Mouse (Mus musculus): ENCODE data around the gene Kcnd3. TPM values are rescaled to one million over a fixed set of nuclear protein-coding genes. Genes with fewer than 3 reads are reported as not detected.

The Kcnd3 gene
- total and polyA plus RNA-seq, 2 experiments from 2014 or later = 7.5 to 48.9 TPM

DNA sequence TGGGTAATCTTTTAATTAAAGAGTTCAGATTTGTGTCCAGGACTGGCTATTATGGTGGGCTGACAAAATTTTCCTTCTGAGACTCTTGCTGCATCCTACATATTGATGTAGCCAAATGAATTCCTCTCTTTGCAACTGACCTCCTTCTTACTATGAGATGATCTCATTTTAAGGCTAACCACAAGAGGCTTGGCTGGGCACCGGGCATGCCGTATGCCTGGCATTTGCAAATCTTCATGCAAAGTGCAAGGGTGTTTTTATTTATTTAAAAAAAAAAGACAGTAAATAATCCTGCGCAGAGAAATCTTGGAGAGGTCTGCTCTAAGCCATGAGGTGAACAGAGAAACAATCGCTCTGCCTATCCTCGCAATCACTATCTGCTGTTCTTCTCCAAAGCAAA, 41.3 kb upstream of the Kcnd3 start:
- TF ChIP-seq CTCF (IDR thresholded peaks at IDR 0.05; ENCODE audit: low read depth) = no peak
- ATAC-seq = no peak
- no peak overlapping the region for H3K4me2 ChIP-seq (ENCODE audit: low read depth)
- no peaks in the 10 kb centered on the region for H3K4me1 ChIP-seq (ENCODE audit: insufficient read depth)
- DNase-seq = no peak
- no peak overlapping the region for H3K9ac ChIP-seq
- 97% methylated on average over 5 of the region's 5 CpGs for whole genome bisulfite sequencing
- no peaks in the 10 kb centered on the region for H3K36me3 ChIP-seq (ENCODE audit: insufficient read depth)
- H3K9me3 ChIP-seq (ENCODE audit: low read length) = no peaks in the 10 kb centered on the region
- H3K4me3 ChIP-seq (ENCODE audit: low read depth, low read length) = no peak overlapping the region
- no peak overlapping the region for H3K27ac ChIP-seq (ENCODE audit: low read depth, low read length)
- no peaks in the 10 kb centered on the region for H3K27me3 ChIP-seq (ENCODE audit: insufficient read depth, low read length)

DNA sequence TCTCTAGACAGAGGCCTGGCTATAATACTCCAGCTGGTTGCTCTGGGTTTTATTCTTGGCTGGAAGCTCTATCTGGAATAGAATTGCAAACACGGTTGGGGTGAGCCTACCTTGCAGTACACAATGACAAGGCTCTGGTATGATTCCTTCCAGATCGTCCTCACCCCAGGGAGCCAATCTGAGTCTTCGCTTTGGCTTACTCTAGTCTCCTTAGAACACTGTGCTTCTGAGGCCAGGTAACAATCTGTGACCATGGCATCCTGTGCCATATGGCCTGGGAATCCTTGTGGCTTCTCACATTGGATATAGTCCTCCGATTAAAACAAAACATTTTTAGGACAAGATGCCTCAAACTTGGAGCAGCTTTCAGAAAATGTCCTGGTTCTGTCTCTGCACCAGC, 40.4 kb upstream of the Kcnd3 start:
- Histone ChIP-seq H3K27ac (ENCODE audit: low read depth, low read length) (no peak overlapping the region), H3K9ac (no peak overlapping the region), H3K4me3 (ENCODE audit: low read depth, low read length) (no peak overlapping the region), H3K9me3 (ENCODE audit: low read length) (no peaks in the 10 kb centered on the region), H3K36me3 (ENCODE audit: insufficient read depth) (no peaks in the 10 kb centered on the region), H3K27me3 (ENCODE audit: insufficient read depth, low read length) (no peaks in the 10 kb centered on the region), H3K4me1 (ENCODE audit: insufficient read depth) (no peaks in the 10 kb centered on the region), H3K4me2 (ENCODE audit: low read depth) (no peak overlapping the region)
- whole genome bisulfite sequencing = 83% methylated on average over 4 of the region's 4 CpGs
- no peak for TF ChIP-seq CTCF (IDR thresholded peaks at IDR 0.05; ENCODE audit: low read depth)
- DNase-seq = no peak
- ATAC-seq = no peak

DNA sequence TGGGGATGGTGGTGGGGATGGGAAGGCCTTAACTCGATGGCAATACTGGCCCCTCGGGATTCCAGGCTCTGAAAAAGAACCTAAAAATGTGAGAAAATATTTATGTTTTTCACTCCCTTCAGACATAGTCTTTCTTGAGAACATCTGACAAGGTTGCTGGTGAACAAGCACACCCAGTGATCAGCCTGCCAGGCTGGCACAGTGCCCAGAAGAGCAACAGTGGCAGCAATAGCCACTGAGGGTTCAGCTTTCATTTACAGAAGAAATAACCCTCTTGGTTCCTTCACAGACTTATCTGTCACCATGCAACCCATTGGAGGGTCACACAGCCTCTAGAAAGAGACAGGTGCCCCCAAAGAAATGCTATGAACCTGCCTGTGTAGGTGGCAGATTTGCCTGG, 39.9 kb upstream of the Kcnd3 start:
- Histone ChIP-seq H3K27ac (ENCODE audit: low read depth, low read length) (no peak overlapping the region), H3K9ac (no peak overlapping the region), H3K36me3 (ENCODE audit: insufficient read depth) (no peaks in the 10 kb centered on the region), H3K9me3 (ENCODE audit: low read length) (no peaks in the 10 kb centered on the region), H3K4me1 (ENCODE audit: insufficient read depth) (no peaks in the 10 kb centered on the region), H3K4me3 (ENCODE audit: low read depth, low read length) (no peak overlapping the region), H3K27me3 (ENCODE audit: insufficient read depth, low read length) (no peaks in the 10 kb centered on the region), H3K4me2 (ENCODE audit: low read depth) (no peak overlapping the region)
- ATAC-seq (no peak), DNase-seq (peak; percentile 33)
- 61% methylated on average over 2 of the region's 2 CpGs for WGBS
- TF ChIP-seq CTCF (IDR thresholded peaks at IDR 0.05; ENCODE audit: low read depth) = no peak

DNA sequence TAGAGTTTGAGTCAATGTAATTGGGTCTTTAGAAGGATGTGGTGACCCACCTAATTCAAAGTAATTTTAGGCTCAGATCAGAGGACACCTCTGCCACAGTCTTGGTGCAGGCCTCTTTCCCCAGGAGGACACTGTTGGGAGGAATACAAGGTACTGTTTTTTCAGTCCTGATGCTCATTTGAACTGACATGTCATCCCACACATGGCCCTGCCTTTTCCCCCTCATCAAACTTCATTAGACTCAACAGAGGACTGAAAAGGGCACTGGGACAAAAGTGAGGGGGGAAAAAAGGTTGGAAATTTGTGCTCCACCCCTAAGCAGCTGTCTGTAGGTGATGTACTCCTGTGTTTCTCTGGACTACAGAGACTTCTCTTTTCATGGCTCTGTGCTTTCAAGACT, 39.4 kb upstream of the Kcnd3 start:
- no peak for TF ChIP-seq CTCF (IDR thresholded peaks at IDR 0.05; ENCODE audit: low read depth)
- Histone ChIP-seq H3K27me3 (ENCODE audit: insufficient read depth, low read length) (no peaks in the 10 kb centered on the region), H3K27ac (ENCODE audit: low read depth, low read length) (no peak overlapping the region), H3K4me1 (ENCODE audit: insufficient read depth) (no peaks in the 10 kb centered on the region), H3K9me3 (ENCODE audit: low read length) (no peaks in the 10 kb centered on the region), H3K9ac (no peak overlapping the region), H3K4me3 (ENCODE audit: low read depth, low read length) (no peak overlapping the region), H3K4me2 (ENCODE audit: low read depth) (no peak overlapping the region), H3K36me3 (ENCODE audit: insufficient read depth) (no peaks in the 10 kb centered on the region)
- ATAC-seq (no peak), DNase-seq (no peak)

DNA sequence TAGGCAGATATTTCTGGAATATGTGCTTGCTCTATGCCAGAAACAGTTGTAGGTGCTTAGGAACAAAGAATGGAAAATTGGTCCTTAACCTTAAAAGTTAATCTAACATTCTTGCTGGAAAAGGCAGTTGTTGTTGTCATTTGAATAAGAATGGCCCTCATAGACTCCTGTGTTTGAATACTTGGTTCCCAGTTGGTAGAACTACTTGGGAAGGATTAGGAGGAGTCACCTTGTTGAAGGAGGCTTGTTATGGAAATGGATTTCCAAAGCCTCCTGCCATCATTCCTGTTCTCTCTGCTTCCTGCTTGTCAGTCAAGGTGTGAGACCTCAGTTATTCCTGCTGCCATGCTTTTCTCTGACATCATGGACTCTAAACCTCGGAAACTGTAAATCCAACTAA, 33.7 kb upstream of the Kcnd3 start:
- H3K27me3 ChIP-seq (ENCODE audit: insufficient read depth, low read length) = no peaks in the 10 kb centered on the region
- ATAC-seq (no peak), DNase-seq (no peak)
- H3K4me3 ChIP-seq (ENCODE audit: low read depth, low read length) = no peak overlapping the region
- no peak overlapping the region for H3K4me2 ChIP-seq (ENCODE audit: low read depth)
- no peak overlapping the region for H3K27ac ChIP-seq (ENCODE audit: low read depth, low read length)
- no peak overlapping the region for H3K9ac ChIP-seq
- no peaks in the 10 kb centered on the region for H3K36me3 ChIP-seq (ENCODE audit: insufficient read depth)
- H3K9me3 ChIP-seq (ENCODE audit: low read length) = no peaks in the 10 kb centered on the region
- H3K4me1 ChIP-seq (ENCODE audit: insufficient read depth) = no peaks in the 10 kb centered on the region
- WGBS = 100% methylated on average over 1 of the region's 1 CpGs
- TF ChIP-seq CTCF (IDR thresholded peaks at IDR 0.05; ENCODE audit: low read depth) = no peak

DNA sequence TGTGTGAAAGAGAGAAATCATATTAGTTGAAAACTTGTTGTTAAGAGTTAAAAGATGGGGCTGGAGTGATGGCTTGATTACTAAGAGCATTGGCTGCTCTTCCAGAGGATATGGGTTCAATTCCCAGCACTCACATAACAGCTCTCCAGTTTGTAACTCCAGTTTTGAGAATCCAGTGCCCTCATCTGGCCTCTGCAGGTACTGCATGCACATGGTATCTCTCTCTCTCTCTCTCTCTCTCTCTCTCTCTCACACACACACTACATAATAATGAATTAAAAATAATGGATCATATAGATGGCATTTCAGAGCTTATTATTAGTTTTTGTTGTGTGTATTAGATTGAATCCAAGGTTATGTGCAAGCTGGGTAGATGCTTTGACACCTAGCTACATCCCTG, 29.7 kb upstream of the Kcnd3 start:
- H3K9me3 ChIP-seq (ENCODE audit: low read length) = no peaks in the 10 kb centered on the region
- ATAC-seq (no peak), DNase-seq (no peak)
- no peaks in the 10 kb centered on the region for H3K36me3 ChIP-seq (ENCODE audit: insufficient read depth)
- H3K4me3 ChIP-seq (ENCODE audit: low read depth, low read length) = no peak overlapping the region
- no peaks in the 10 kb centered on the region for H3K4me1 ChIP-seq (ENCODE audit: insufficient read depth)
- no peak overlapping the region for H3K4me2 ChIP-seq (ENCODE audit: low read depth)
- no peak overlapping the region for H3K9ac ChIP-seq
- H3K27ac ChIP-seq (ENCODE audit: low read depth, low read length) = no peak overlapping the region
- H3K27me3 ChIP-seq (ENCODE audit: insufficient read depth, low read length) = no peaks in the 10 kb centered on the region
- TF ChIP-seq CTCF (IDR thresholded peaks at IDR 0.05; ENCODE audit: low read depth) = peak; percentile 31; the same call in 1 of the 2 replicates

DNA sequence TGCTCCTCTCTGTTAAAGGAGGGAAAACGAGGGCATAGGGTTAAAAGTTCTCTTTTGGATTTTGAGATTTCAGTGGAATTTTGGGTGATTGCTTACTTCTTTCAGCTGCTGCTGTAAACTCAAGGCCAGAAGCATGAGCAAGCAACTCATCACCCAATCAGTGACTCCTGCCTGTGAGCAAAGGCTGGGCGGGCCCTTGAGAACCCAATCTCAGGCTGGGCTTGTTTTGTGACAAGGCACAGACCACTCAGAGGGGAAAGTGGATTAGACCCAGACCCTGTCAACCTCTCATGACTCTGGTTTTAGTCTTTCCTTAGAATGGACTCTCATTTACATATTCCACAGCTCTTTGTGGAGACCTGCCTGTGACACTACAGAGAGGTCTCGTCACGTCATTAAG, 28.7 kb upstream of the Kcnd3 start:
- DNase-seq (no peak), ATAC-seq (no peak)
- Histone ChIP-seq H3K4me1 (ENCODE audit: insufficient read depth) (no peaks in the 10 kb centered on the region), H3K27ac (ENCODE audit: low read depth, low read length) (no peak overlapping the region), H3K36me3 (ENCODE audit: insufficient read depth) (no peaks in the 10 kb centered on the region), H3K4me3 (ENCODE audit: low read depth, low read length) (no peak overlapping the region), H3K4me2 (ENCODE audit: low read depth) (no peak overlapping the region), H3K9me3 (ENCODE audit: low read length) (no peaks in the 10 kb centered on the region), H3K9ac (no peak overlapping the region), H3K27me3 (ENCODE audit: insufficient read depth, low read length) (no peaks in the 10 kb centered on the region)
- WGBS = 67% methylated on average over 4 of the region's 4 CpGs
- no peak for TF ChIP-seq CTCF (IDR thresholded peaks at IDR 0.05; ENCODE audit: low read depth)

DNA sequence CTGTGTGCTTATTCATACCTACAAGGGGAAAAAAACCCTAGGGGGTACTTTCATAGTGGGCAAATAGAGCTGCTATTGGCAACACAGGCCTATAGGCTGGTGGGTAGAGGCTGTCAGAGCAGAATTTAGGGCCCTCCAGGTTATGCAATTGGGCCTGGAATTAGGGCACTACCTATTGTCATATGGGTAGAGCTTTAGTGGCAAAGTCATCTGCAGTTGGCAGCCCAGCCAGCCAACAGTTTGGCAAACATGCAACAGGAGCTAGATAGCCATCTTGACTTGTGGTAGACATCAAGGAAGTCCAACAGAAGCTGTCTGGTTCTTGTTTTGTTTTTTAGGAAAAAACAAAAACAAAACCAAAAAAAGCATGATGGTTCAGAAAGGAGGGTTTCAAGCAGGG, 23.5 kb upstream of the Kcnd3 start:
- Histone ChIP-seq H3K9me3 (ENCODE audit: low read length) (no peaks in the 10 kb centered on the region), H3K4me2 (ENCODE audit: low read depth) (no peak overlapping the region), H3K4me3 (ENCODE audit: low read depth, low read length) (no peak overlapping the region), H3K4me1 (ENCODE audit: insufficient read depth) (no peaks in the 10 kb centered on the region), H3K36me3 (ENCODE audit: insufficient read depth) (no peaks in the 10 kb centered on the region), H3K27ac (ENCODE audit: low read depth, low read length) (no peak overlapping the region), H3K27me3 (ENCODE audit: insufficient read depth, low read length) (no peaks in the 10 kb centered on the region), H3K9ac (no peak overlapping the region)
- TF ChIP-seq CTCF (IDR thresholded peaks at IDR 0.05; ENCODE audit: low read depth) = no peak
- ATAC-seq (no peak), DNase-seq (no peak)
